Mouse (Mus musculus) hindbrain, embryonic 11.5 days (tissue): ENCODE results near the gene Gm5134. TPM values are rescaled to one million over a fixed set of nuclear protein-coding genes. Genes with fewer than 3 reads are reported as not detected.
A peak's percentile ranks its signal among the peaks of the same experiment; 100 is the strongest.

Source experiments
- ATAC-seq: fragments of 200-750 bp; cut with Nextera tagmentation; 2 replicates; pipeline ENCODE4 v1.8.0; 2017; ENCODE audit warnings: mild to moderate bottlenecking, moderate TSS enrichment, moderate library complexity; ENCODE audit not compliant: low FRiP score
- DNase-seq: peaks from one replicate; pipeline ENCODE4 v3.0.0-alpha.2; 2015; ENCODE audit warnings: low spot score
- H3K27ac ChIP-seq: fragments of 300-500 bp; sonication (generic); 2 replicates; pipeline ENCODE4 v1.5.1; 2014; ENCODE audit warnings: mild to moderate bottlenecking, low read depth, low read length
- H3K27me3 ChIP-seq: fragments of 300-500 bp; sonication (generic); 2 replicates; pipeline ENCODE4 v1.6.1; 2014; ENCODE audit warnings: mild to moderate bottlenecking, low read length, moderate library complexity, mixed read lengths; ENCODE audit not compliant: control insufficient read depth, insufficient read depth
- H3K36me3 ChIP-seq: fragments of 300-500 bp; sonication (generic); 2 replicates; pipeline ENCODE4 v1.6.1; 2014; ENCODE audit warnings: mild to moderate bottlenecking, low read length, moderate library complexity, mixed read lengths; ENCODE audit not compliant: control insufficient read depth, insufficient read depth
- H3K4me1 ChIP-seq: fragments of 300-500 bp; sonication (generic); replicated peaks from 2 replicates; pipeline ENCODE4 v1.6.1; 2014; ENCODE audit warnings: low read length, mixed read lengths; ENCODE audit not compliant: control insufficient read depth, insufficient read depth
- H3K4me2 ChIP-seq: fragments of 300-500 bp; sonication (generic); replicated peaks from 2 replicates; pipeline ENCODE4 v1.6.1; 2014; ENCODE audit warnings: mild to moderate bottlenecking, low read depth, low read length
- H3K4me3 ChIP-seq: fragments of 300-500 bp; sonication (generic); 2 replicates; pipeline ENCODE4 v1.5.1; 2014; ENCODE audit warnings: low read depth, low read length
- H3K9ac ChIP-seq: fragments of 300-500 bp; sonication (generic); 2 replicates; pipeline ENCODE4 v1.6.1; 2014; ENCODE audit warnings: low read depth, low read length
- H3K9me3 ChIP-seq: fragments of 300-500 bp; sonication (generic); 2 replicates; pipeline ENCODE4 v1.6.1; 2016; ENCODE audit warnings: low read length; ENCODE audit not compliant: control insufficient read depth
- WGBS: fragments of 180-500 bp; shearing (Covaris S2); extraction: QIAGEN DNeasy Blood & Tissue Kit; methylation state at CpG from one replicate; pipeline ENCODE4 v1.1.7; 2014; 5-methylcytosine and 5-hydroxymethylcytosine counted together
- polyA plus RNA-seq: library from polyadenylated mRNA; unstranded; fragments of >200 nt; fragmentation: Nextera tagmentation; extraction: Ambion mirVana; gene quantifications from 2 replicates; pipeline ENCODE4 v1.2.1, GENCODE M21; 2014

The Gm5134 gene
- polyA plus RNA-seq, 1 experiment from 2014 or later: 0.22 TPM

DNA sequence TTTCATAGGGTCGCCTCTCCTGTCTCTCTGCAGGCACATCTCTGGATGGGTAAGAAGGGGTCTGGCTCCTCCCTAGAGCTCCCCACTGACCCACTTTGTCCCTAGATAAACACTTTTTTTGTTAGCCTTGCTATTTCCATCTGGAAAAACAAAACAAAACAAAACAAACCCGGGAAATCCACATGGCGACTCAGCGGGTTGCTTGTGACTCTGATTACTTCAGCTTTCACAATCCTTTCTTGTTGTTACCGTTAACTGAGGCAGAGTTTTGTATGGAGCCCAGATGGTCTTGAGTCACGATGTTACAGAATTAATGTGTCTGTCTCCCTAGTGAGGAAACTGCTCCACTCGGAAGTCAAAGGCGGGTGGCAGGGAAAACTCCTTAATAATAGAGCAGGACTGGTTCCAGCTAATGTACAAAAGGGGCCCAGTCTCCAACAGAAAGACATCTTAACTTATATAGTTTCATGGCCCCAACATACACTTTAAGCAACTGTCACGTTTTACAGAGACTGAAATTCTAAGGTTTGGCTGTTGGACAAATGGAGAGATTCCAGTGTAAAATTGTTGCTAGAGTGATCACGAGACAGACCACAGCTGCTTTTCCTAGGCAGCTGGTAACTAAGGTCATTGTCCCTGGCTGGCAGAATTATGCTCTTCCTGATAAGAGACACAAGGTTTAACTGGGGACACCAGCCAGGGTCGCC, 10.1 kb upstream of the Gm5134 start:
- ATAC-seq (no peak), DNase-seq (no peak)
- H3K9ac ChIP-seq: no peak overlapping the region
- no peak overlapping the region for H3K4me3 ChIP-seq
- no peak overlapping the region; the same call in 1 of the 2 replicates for H3K4me2 ChIP-seq
- 23% methylated on average over 11 of the region's 11 CpGs for WGBS
- no peaks in the 10 kb centered on the region for H3K27me3 ChIP-seq
- H3K4me1 ChIP-seq: peaks cover 3% of the 10 kb centered on the region; the same call in 1 of the 2 replicates
- H3K36me3 ChIP-seq: no peaks in the 10 kb centered on the region
- no peaks in the 10 kb centered on the region for H3K9me3 ChIP-seq
- peak overlapping the region; percentile 54 for H3K27ac ChIP-seq

- 92% methylated on average over 7 of the region's 7 CpGs for WGBS
- no peak overlapping the region for H3K4me2 ChIP-seq
- no peaks in the 10 kb centered on the region for H3K36me3 ChIP-seq
- no peak for DNase-seq
- no peak overlapping the region for H3K27ac ChIP-seq
- no peaks in the 10 kb centered on the region for H3K9me3 ChIP-seq
- no peak overlapping the region for H3K4me3 ChIP-seq
- H3K9ac ChIP-seq: no peak overlapping the region
- H3K27me3 ChIP-seq: no peaks in the 10 kb centered on the region
- H3K4me1 ChIP-seq: peaks cover 3% of the 10 kb centered on the region; the same call in 1 of the 2 replicates
- ATAC-seq: no peak
Observed at GRCm38 (mm10) chr10:75945213-75945612, 9.1 kb upstream of the Gm5134 start.

GRCm38 (mm10) chr10:75945896-75946295, 8.4 kb upstream of the Gm5134 start:
- DNase-seq (no peak), ATAC-seq (no peak)
- Histone ChIP-seq H3K9ac (no peak overlapping the region), H3K9me3 (no peaks in the 10 kb centered on the region), H3K4me3 (no peak overlapping the region), H3K27ac (no peak overlapping the region), H3K4me2 (no peak overlapping the region), H3K27me3 (no peaks in the 10 kb centered on the region), H3K36me3 (no peaks in the 10 kb centered on the region), H3K4me1 (peaks cover 3% of the 10 kb centered on the region; the same call in 1 of the 2 replicates)
- 85% methylated on average over 7 of the region's 7 CpGs for WGBS

DNA sequence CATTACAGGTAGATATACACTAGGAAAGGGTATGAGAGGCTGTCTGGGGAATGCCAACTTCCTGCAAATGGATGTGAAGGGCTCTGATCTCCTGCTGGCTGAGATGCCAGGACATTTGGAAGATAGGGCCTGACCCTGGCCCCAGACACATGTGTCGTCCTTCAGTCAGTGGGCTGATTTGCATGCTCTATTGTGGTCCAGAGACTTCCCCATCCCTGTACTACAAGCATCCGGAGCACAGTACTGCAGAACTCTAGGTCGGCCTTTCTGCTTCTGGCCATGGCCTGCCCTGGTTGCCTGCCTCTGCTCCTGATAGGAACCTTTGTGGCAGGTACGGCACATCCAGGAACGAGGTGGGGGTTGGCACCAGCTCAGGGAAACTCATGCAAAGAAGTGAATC, 6.2 kb upstream of the Gm5134 start:
- Histone ChIP-seq H3K9me3 (no peaks in the 10 kb centered on the region), H3K4me2 (no peak overlapping the region), H3K4me1 (peaks cover 3% of the 10 kb centered on the region; the same call in 1 of the 2 replicates), H3K9ac (no peak overlapping the region), H3K27me3 (no peaks in the 10 kb centered on the region), H3K36me3 (no peaks in the 10 kb centered on the region), H3K27ac (no peak overlapping the region), H3K4me3 (no peak overlapping the region)
- ATAC-seq (no peak), DNase-seq (no peak)
- 70% methylated on average over 5 of the region's 5 CpGs for WGBS

- Histone ChIP-seq H3K4me3 (no peak overlapping the region), H3K9me3 (no peaks in the 10 kb centered on the region), H3K4me1 (0 out of 2 replicates have a peak, but pooled peaks cover under 1% of the 10 kb centered on the region), H3K27ac (no peak overlapping the region), H3K4me2 (no peak overlapping the region), H3K36me3 (no peaks in the 10 kb centered on the region), H3K27me3 (no peaks in the 10 kb centered on the region), H3K9ac (no peak overlapping the region)
- WGBS: 79% methylated on average over 22 of the region's 22 CpGs
- no peak for DNase-seq
- no peak for ATAC-seq
Observed at GRCm38 (mm10) chr10:75949053-75950045, 5.0 kb upstream of the Gm5134 start.

DNA sequence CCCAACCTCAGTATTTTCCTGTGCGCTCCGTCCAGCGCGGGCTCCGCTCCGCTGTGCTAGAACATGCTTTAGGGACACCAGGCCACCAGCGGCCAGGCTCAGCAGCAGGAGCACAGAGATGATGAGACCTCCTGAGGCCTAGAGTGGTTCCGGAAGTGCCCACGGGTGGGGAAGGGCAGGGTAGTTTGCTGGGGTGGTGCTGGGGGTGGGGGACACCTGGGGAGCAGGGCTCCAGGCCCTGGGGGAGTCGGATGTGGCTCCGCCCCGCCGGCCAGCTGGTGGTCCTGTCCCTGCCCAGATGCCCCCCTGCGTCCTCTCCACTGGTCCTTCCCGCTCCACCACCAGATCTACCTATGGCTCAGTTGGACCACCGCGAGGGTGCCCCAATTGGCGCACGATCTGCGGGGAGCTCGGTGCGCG, 3.5 kb upstream of the Gm5134 start:
- peak overlapping the region; percentile 82 for H3K4me2 ChIP-seq
- WGBS: 2% methylated on average over 22 of the region's 23 CpGs
- peak; percentile 80 for ATAC-seq

GRCm38 (mm10) chr10:75951424-75952050, 2.8 kb upstream of the Gm5134 start:
- Histone ChIP-seq H3K9ac (peak overlapping the region; percentile 55; the same call in 1 of the 2 replicates), H3K4me1 (no peaks in the 10 kb centered on the region), H3K27me3 (no peaks in the 10 kb centered on the region), H3K9me3 (no peaks in the 10 kb centered on the region), H3K36me3 (no peaks in the 10 kb centered on the region), H3K27ac (no peak overlapping the region), H3K4me3 (peak overlapping the region; percentile 38), H3K4me2 (peak overlapping the region; percentile 82)
- DNase-seq (peak; percentile 78), ATAC-seq (peak; percentile 23)
- 5% methylated on average over 13 of the region's 13 CpGs for WGBS

More for the DNA sequence above, 3.5 kb upstream of the Gm5134 start:
- no peak overlapping the region for H3K27ac ChIP-seq
- H3K36me3 ChIP-seq: no peaks in the 10 kb centered on the region
- peak; percentile 55 for DNase-seq
- H3K4me1 ChIP-seq: no peaks in the 10 kb centered on the region
- peak overlapping the region; percentile 38 for H3K4me3 ChIP-seq
- H3K9ac ChIP-seq: peak overlapping the region; percentile 55
- no peaks in the 10 kb centered on the region for H3K9me3 ChIP-seq
- H3K27me3 ChIP-seq: no peaks in the 10 kb centered on the region

GRCm38 (mm10) chr10:75973846-75974245, 19.5 kb downstream of the Gm5134 start:
- H3K27ac ChIP-seq: no peak overlapping the region
- no peaks in the 10 kb centered on the region for H3K4me1 ChIP-seq
- no peak overlapping the region for H3K4me3 ChIP-seq
- no peak overlapping the region for H3K9ac ChIP-seq
- ATAC-seq: no peak
- no peak for DNase-seq
- H3K27me3 ChIP-seq: no peaks in the 10 kb centered on the region
- no peak overlapping the region for H3K4me2 ChIP-seq
- no peaks in the 10 kb centered on the region for H3K9me3 ChIP-seq
- WGBS: 94% methylated on average over 10 of the region's 10 CpGs
- H3K36me3 ChIP-seq: no peaks in the 10 kb centered on the region
